Mouse (Mus musculus) heart, postnatal 0 days (tissue): Measurements from ENCODE around the gene Ptprn2.

Source experiments
- CTCF ChIP-seq: IDR thresholded peaks from 2 replicates; pipeline ENCODE4 v1.5.1; 2016; ENCODE audit warnings: antibody characterized with exemption, control low read depth, low read depth
- EP300 ChIP-seq: IDR thresholded peaks from 2 replicates; pipeline ENCODE4 v1.6.1; 2016; ENCODE audit warnings: antibody characterized with exemption, low read depth

GRCm38 (mm10) chr12:117033172-117033571, 547.7 kb downstream of the Ptprn2 start:
- TF ChIP-seq CTCF = no peak
- no peak for TF ChIP-seq EP300
